Mouse (Mus musculus): ENCODE measurements around the gene Myd88. TPM values are rescaled to one million over a fixed set of nuclear protein-coding genes. Genes with fewer than 3 reads are reported as not detected.

Gene Myd88
- total and polyA plus RNA-seq, 2 experiments: 4.8 to 11.3 TPM

DNA sequence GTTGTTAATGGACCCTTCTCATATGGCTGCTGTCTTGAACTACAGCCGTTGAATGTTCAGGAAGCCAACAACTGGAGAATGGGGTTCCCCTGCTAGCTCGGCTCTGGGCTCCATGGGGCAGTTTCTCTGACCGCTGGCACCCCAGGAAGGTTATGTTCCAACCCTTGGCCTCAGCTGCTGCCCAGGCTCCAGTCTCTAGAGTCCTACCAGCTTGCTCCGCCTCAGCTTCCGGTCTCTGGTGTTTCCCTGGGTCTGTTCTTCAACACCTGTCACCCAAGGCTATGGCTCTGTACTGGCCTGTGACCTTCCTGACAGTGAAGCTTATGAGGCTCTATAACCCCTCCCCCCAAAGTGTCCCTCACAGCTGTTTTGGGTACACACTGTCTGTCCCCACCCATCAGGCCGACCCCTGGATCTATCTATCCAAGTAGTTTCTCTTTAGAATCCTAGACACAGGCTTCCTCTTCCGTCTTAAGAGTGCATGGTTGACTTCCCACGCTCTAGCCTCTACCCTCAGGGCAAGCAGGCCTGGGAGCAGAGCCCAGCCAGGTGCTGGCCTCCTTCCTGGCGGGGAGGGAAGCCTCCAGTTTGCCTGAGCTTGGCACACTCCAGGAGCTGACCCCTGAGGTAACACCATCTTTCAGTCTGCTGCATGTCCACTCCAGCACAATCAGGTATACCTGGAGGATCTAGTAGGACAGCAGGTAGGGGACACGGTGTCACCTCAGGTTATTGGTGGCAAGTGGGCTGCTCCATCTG, 9.9 kb upstream of the Myd88 start:
- 66% methylated on average over 10 of the region's 10 CpGs for WGBS
- Histone ChIP-seq H3K79me2 (ENCODE audit: control insufficient read depth, insufficient read depth, low read length) (no peaks in the 10 kb centered on the region), H3K36me3 (ENCODE audit: control insufficient read depth, insufficient read depth, low read length) (peaks cover 23% of the 10 kb centered on the region), H3K27me3 (ENCODE audit: control insufficient read depth, insufficient read depth, low read length) (no peaks in the 10 kb centered on the region), H3K9ac (ENCODE audit: low read depth, low read length) (no peak overlapping the region), H3K4me1 (ENCODE audit: control insufficient read depth, insufficient read depth, low read length) (peaks cover 3% of the 10 kb centered on the region), H3K27ac (replicated peaks; ENCODE audit: insufficient read depth, low read depth, low read length) (peak overlapping the region; percentile 11; the same call in 1 of the 2 replicates), H3K4me3 (ENCODE audit: insufficient read depth, low read depth, low read length) (no peak overlapping the region)
- no peak for DNase-seq (ENCODE audit: extremely low read depth, low read depth, low spot score)
- TF ChIP-seq CTCF (IDR thresholded peaks at IDR 0.05; ENCODE audit: low read depth, low read length) (no peak), POLR2A (IDR thresholded peaks at IDR 0.05; ENCODE audit: extremely low read depth, insufficient read depth, low read length) (no peak)

DNA sequence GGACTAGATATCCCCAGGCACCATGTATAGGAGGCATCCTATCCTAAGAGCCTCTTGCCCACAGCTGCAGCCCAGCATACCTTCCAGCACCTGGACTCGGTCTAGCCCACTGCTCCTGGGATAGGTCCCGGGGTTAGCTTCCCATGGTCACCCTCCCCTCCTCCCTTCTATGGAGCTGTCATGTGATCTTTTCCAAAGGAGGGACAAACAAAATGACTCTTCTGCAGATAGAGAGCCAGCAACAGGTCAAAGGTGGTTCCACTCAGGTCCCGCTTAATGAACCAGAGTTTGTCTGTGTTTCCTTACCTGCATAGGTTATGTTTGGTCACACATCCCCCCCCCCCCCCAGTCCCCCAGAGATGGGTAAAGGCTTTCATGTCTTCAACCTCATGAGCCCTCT, 9.3 kb upstream of the Myd88 start:
- TF ChIP-seq CTCF (IDR thresholded peaks at IDR 0.05; ENCODE audit: low read depth, low read length) (no peak), POLR2A (IDR thresholded peaks at IDR 0.05; ENCODE audit: extremely low read depth, insufficient read depth, low read length) (no peak)
- Histone ChIP-seq H3K9ac (ENCODE audit: low read depth, low read length) (no peak overlapping the region), H3K4me3 (ENCODE audit: insufficient read depth, low read depth, low read length) (no peak overlapping the region), H3K27ac (replicated peaks; ENCODE audit: insufficient read depth, low read depth, low read length) (peak overlapping the region; percentile 11; the same call in 1 of the 2 replicates), H3K36me3 (ENCODE audit: control insufficient read depth, insufficient read depth, low read length) (peaks cover 29% of the 10 kb centered on the region), H3K27me3 (ENCODE audit: control insufficient read depth, insufficient read depth, low read length) (no peaks in the 10 kb centered on the region), H3K79me2 (ENCODE audit: control insufficient read depth, insufficient read depth, low read length) (no peaks in the 10 kb centered on the region), H3K4me1 (ENCODE audit: control insufficient read depth, insufficient read depth, low read length) (peaks cover 3% of the 10 kb centered on the region)
- WGBS: 17% methylated on average over 3 of the region's 3 CpGs
- DNase-seq (ENCODE audit: extremely low read depth, low read depth, low spot score): peak; percentile 83

DNA sequence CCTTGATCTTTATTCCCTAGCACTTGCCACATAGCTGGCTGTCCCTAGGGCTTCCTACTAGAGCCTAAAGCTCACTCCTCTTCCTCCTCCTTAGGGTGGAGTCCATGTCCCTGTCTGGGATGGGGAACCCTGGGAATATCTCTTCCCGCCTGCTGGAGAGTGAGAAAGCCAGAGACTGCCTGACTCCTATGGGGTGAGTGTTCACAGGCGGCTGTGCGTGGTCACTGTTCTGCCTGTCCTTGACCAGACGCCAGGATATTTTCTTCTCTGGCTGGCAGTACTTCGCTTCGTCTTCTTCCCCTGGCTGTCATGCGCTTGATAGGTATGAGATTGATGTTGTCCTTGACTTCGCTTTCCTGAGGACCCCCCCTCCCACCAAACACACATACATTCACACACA, 5.2 kb upstream of the Myd88 start:
- Histone ChIP-seq H3K4me1 (ENCODE audit: control insufficient read depth, insufficient read depth, low read length) (peaks cover 17% of the 10 kb centered on the region), H3K4me3 (ENCODE audit: insufficient read depth, low read depth, low read length) (no peak overlapping the region), H3K36me3 (ENCODE audit: control insufficient read depth, insufficient read depth, low read length) (peaks cover 44% of the 10 kb centered on the region), H3K9ac (ENCODE audit: low read depth, low read length) (no peak overlapping the region), H3K27ac (replicated peaks; ENCODE audit: insufficient read depth, low read depth, low read length) (no peak overlapping the region), H3K27me3 (ENCODE audit: control insufficient read depth, insufficient read depth, low read length) (no peaks in the 10 kb centered on the region), H3K79me2 (ENCODE audit: control insufficient read depth, insufficient read depth, low read length) (peaks cover 9% of the 10 kb centered on the region; the same call in 1 of the 2 replicates)
- 91% methylated on average over 8 of the region's 8 CpGs for WGBS
- no peak for DNase-seq (ENCODE audit: extremely low read depth, low read depth, low spot score)
- no peak for TF ChIP-seq POLR2A (IDR thresholded peaks at IDR 0.05; ENCODE audit: extremely low read depth, insufficient read depth, low read length)
- TF ChIP-seq CTCF (IDR thresholded peaks at IDR 0.05; ENCODE audit: low read depth, low read length): no peak

DNA sequence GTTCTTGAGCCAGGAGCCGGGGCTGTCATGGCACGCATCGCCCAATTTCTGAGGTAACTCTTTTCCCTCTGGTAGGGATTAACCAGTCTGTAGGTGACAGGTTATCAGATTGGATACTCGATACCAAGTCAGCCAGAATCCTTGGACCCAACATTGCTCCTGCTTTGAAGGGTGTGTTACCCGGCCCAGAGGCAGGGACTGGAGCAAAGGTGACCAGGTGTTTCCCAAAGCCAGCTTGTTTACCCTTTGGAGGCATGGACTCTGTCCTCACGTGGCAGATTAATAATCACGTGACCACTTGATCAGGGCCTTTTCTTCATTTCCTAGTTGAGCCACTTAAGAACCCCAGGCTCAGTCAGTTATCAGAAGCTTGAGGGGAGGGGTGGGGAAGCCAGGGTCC, 1.5 kb upstream of the Myd88 start:
- Histone ChIP-seq H3K4me3 (ENCODE audit: insufficient read depth, low read depth, low read length) (0 out of 2 replicates have a peak overlapping the region, but pooled peaks have one; percentile 84), H3K4me1 (ENCODE audit: control insufficient read depth, insufficient read depth, low read length) (peaks cover 18% of the 10 kb centered on the region), H3K79me2 (ENCODE audit: control insufficient read depth, insufficient read depth, low read length) (peaks cover 12% of the 10 kb centered on the region; the same call in 1 of the 2 replicates), H3K27me3 (ENCODE audit: control insufficient read depth, insufficient read depth, low read length) (no peaks in the 10 kb centered on the region), H3K36me3 (ENCODE audit: control insufficient read depth, insufficient read depth, low read length) (peaks cover 32% of the 10 kb centered on the region), H3K27ac (replicated peaks; ENCODE audit: insufficient read depth, low read depth, low read length) (peak overlapping the region; percentile 77), H3K9ac (ENCODE audit: low read depth, low read length) (peak overlapping the region; percentile 91)
- peak; percentile 99 for DNase-seq (ENCODE audit: extremely low read depth, low read depth, low spot score)
- WGBS: 25% methylated on average over 7 of the region's 7 CpGs
- TF ChIP-seq CTCF (IDR thresholded peaks at IDR 0.05; ENCODE audit: low read depth, low read length): no peak
- TF ChIP-seq POLR2A (IDR thresholded peaks at IDR 0.05; ENCODE audit: extremely low read depth, insufficient read depth, low read length): no peak

DNA sequence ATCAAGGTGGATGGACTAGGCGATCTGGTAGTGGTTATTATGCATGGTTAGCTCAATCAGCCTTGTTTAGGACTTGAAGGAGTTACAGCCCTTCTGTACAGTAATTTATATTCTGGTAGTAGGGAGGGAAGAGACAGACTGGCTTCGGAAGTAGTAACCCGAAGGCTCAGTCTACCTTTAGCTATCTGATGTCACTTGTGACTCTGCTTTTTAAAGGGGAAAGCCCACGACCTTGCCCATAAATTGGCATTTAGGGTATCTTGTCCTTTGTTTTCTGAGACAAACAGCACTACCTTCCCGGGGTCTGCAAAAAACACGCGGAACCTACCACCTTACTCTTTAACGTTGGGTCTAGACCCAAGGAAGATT, 1.0 kb downstream of the Myd88 start:
- H3K4me1 ChIP-seq (ENCODE audit: control insufficient read depth, insufficient read depth, low read length): peaks cover 18% of the 10 kb centered on the region
- WGBS: 4% methylated on average over 8 of the region's 8 CpGs
- H3K27ac ChIP-seq (replicated peaks; ENCODE audit: insufficient read depth, low read depth, low read length): peak overlapping the region; percentile 94
- H3K27me3 ChIP-seq (ENCODE audit: control insufficient read depth, insufficient read depth, low read length): no peaks in the 10 kb centered on the region
- H3K79me2 ChIP-seq (ENCODE audit: control insufficient read depth, insufficient read depth, low read length): peaks cover 12% of the 10 kb centered on the region; the same call in 1 of the 2 replicates
- no peak for DNase-seq (ENCODE audit: extremely low read depth, low read depth, low spot score)
- peak overlapping the region; percentile 91 for H3K9ac ChIP-seq (ENCODE audit: low read depth, low read length)
- TF ChIP-seq CTCF (IDR thresholded peaks at IDR 0.05; ENCODE audit: low read depth, low read length): no peak
- no peak for TF ChIP-seq POLR2A (IDR thresholded peaks at IDR 0.05; ENCODE audit: extremely low read depth, insufficient read depth, low read length)
- peaks cover 16% of the 10 kb centered on the region for H3K36me3 ChIP-seq (ENCODE audit: control insufficient read depth, insufficient read depth, low read length)
- H3K4me3 ChIP-seq (ENCODE audit: insufficient read depth, low read depth, low read length): peak overlapping the region; percentile 94
